Mouse (Mus musculus) lung, postnatal 25 days (tissue): ENCODE data around the gene Srrm1.
"Not testable (repeated sequence)": the region's sequence is repeated elsewhere in the genome, so short reads cannot be mapped to it uniquely, and the experiment has no call there.

Experiments
- DNase-seq: peaks from one replicate; pipeline ENCODE4 v3.0.0; 2022; ENCODE audit warnings: low spot score

The Srrm1 gene

DNA sequence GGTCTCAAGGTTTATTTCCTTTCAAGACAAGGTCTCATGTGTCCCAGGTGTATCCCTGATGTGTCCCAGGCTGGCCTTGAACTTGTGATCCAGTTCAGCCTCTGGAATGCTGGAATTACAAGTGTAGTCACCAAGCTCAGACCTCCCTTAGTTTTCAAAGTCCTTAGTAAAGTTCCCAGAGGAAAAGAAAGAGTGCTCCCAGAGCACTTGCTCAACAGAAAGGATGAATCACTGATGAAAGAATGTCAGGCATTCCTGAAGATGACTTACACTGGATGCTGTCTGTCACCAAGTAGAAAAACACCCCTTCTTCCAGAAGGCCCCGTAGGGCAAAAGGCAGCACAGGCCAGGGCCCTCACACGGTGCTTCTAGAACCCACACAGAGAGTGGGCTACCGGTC is 52.0 kb downstream of the Srrm1 start:
- no peak for DNase-seq

DNA sequence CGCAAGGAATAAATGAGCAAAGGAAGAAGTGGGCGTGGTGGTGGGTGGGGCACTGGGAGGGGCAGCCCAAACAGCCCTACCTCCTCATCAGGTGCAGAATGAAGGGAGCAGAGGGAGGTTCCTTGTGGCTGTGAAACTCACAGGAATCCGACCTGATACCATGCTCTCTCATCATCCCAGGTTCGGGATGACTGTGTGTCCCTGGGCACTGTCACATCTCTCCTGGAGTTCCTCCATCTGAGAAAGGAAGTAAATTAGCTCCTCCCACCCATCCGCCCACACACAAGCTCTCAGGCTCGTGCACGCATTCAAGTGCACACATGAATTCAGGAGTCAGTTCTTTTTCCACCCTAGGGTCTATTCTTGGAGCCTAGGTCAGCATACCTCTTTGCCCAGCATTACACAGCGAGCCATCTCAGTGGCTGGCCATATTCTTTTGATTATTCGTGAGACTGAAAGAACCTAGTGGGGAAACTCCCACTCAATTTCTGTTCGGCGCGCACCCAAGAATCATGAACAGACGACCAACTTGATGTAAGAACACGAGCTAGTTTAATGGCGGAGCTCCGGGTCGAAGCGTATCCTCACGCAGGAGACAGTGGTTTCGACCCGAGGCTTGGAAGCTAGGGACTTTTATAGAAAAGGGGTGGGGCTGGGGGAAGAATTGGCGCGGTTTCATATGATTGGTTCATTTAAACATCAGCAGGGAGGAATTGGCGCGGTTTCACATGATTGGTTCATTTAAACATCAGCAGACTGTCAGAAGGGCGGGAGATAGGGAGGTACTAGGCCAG is 52.7 kb downstream of the Srrm1 start:
- DNase-seq = no peak

DNA sequence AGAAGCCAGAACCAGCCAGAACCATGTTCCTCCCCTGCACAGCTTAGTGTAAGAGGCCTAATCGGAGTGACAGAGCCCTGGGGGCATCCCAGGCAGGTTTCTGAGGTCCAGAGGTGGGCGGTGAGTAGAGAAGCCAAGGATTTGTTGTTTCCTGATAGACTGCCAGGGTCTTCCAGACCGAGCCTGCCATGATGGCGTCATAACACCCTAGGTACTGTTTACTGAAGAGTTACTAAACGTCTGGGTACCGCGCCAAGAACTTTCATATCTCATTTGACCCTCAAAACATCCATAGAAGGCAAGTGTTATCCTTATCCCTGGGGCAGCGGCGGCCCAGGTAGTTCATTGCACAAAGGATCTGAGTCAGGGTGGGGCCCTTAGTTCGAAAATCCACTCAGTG is 54.4 kb downstream of the Srrm1 start:
- DNase-seq = no peak

DNA sequence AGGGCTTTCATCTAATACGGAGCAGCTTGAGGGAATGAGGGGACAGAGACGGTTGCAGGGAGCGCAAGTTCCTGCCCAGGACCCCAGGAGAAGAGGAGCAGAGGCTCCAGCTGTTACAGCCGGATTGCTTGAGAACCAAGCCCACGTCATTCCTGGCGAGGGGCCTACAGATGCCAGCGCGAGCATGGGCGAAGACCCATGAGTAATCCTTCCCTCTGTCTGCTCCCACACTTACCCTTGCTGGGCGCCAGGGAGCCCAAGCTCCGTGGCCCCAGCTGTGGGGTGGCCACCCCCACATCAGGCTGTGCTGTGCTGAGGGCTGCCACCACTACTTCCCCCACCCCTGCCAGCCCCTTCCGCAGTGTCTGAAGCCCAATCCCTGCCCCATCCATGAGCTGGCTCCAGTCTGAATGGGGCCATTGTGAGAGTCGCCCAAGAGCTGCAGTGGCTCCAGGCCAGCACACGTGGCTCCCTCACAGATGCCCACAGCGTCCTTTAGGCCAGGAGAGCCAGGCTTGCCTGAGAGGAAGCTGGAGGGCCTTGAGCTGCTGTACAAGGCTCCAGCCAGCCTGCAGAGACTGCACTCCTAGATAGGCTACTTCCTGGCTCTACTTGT is 55.1 kb downstream of the Srrm1 start:
- DNase-seq = peak; percentile 63

DNA sequence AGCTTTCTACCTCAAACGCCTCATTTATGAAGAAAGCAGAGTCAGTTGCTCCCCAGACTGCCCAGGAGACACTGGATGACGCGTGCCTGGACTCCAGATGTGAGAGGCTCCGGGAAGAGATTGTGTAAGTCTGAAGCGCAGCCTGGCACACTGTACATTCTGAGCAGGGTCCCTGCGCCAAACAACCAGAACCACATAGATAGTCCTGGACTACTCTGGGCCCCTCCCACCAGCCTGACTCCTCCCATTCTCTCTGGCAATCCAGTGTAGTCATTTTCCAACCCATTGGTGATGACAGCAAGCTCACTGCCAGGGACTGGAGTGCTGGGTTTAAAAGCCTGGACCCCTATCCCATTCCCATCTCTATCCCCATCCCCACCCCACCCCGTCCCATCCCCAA is 56.0 kb downstream of the Srrm1 start:
- no peak for DNase-seq

DNA sequence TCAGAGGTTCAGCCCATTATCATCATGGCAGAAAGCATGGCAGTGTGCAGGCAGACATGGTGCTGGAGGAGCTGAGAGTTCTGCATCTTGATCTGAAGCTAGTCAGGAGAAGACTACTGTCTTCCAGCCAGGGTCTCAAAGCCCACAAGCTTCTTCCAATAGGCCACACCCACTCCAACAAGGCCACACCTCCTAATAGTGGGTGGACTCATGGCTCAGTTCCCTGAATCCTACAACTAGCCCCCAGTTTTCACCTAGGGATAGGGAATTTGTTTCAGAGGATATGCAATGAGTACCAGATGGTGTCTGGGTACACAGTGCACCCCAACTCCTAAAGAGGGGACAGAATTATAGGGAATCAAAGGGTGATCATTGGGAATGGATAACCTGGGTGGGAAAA is 56.6 kb downstream of the Srrm1 start:
- no peak for DNase-seq

DNA sequence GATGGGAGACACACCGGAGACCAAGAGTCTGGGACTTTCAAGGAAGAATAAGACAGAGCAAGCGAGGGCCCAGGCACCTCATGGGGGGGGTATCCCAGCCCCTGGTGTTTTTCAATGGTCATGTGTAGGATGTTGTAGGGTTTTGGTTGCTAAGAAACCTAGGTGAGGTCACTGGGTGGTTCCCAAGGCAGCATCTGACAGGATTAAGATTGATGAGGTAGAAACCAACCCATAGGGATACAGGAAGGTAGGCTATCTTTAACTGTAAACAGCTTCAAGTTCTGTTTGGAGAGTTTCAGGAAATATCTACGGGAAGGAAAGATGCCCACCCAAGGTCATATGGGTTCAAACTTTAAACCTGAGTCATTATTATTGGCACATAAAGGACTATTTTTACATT is 59.3 kb downstream of the Srrm1 start:
- DNase-seq = peak; percentile 79

DNA sequence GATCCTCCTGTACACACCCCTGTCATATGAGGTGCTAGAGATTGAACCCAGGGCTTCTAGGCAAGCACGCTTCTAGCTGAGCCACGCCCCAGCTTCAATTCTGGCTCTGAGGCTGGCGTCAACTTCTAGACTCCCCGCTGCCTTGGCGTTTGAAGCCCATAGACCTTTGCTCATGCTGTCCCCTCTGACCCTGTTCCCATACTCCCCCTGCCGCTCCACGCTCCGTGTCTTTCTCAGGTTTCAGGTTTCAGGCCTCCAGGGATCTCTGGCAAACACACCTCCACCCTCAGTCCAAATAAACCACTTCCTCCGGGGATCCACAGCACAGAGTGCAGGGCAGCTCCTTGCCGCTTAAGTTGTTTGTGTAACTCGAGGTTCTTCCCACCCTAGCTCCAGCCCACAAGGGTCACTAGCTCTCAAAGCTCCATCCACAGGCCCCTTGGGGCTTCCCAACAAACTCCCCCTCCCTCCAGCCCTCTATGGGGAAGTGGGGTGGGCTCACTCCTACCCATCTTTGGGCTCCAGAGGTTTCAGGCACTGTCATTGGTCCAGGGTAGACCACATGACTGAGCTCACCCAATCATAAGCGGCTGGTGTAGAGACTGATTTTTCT is 60.5 kb downstream of the Srrm1 start:
- DNase-seq = peak; percentile 75

DNA sequence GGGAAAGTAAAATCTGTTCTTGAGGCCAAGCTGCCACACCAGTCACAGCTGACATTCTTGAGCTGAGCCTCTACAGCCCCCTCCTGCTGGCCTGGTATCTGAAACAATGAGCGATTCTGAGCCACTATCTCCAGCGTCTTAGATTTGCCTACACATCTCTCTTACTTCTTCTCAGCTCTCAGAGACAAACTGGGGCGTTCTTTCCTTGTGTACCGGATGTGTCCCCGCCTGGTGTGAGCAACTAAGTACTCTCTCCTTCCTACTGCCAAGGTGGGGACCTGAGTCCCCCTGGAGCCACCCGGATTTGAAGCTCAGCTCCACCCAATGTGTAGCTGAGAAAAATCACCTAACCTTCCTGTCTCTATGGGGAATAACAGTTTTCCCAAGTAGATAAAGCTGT is 61.3 kb downstream of the Srrm1 start:
- DNase-seq = peak; percentile 44

DNA sequence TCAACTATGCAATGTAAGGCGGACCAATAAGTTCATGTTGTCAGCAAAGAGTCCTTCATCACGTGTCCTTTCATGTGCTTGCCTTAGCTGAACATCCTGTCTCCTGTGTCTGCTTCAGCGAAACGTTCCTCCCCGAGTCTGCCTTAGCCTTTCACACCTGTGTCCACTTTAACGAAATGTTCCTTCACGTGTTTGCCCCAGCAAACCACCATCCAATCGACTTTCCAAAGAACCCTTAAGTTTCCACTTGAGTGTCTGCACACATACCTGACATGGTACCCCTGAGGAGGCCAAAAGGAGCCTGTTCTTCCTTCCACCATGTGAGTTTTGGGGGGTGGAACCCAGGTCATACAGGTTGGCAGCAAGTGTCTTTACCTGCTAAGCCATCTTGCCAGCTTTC is 61.9 kb downstream of the Srrm1 start:
- peak; percentile 60 for DNase-seq

DNA sequence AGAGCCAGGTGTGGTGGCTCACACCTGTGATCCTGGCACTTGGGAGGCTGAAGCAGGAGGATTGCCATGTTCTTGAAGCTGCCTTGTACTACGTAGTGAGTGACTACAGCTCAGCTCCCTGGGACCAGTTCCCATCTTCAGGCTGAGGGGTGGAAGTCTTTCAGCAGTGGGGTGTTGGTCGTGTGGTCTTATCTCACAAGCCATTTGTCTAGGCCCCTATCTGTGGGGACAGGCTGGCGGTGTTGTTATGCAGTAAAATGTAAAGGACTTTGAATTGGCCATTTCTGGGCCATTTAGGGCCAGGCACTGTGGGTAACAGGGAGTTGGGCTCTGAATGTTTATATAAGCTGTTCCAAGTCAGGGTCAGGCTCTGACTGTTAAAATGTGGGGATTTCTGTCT is 65.1 kb downstream of the Srrm1 start:
- no peak for DNase-seq

DNA sequence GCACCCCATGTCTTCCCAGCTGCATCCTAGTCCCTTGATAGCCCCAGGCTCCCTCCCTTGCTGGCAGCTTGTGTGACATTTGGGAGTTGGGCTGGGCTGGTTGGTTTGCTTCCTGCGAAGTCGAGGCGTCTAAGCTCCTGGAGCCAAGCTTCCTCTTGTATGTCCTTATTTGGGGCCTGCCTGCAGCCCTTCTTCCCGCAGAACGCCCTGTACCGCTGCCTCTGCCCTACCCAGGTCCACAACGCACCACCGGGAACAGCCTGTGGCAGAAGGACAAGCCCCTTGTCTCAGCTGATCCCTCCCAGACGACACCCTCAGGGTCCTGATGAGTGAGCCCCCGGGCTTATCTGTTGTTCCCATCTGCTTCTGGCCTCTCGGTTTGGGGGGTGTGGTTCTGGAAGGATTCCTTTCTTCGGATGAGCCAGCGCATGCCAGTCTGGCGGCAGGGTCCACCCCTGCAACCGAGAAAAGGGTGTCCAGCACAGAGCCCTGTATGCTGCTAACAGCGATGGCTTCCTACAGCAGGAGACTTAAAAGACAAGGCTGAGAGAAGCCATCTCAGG is 66.2 kb downstream of the Srrm1 start:
- peak; percentile 89 for DNase-seq

DNA sequence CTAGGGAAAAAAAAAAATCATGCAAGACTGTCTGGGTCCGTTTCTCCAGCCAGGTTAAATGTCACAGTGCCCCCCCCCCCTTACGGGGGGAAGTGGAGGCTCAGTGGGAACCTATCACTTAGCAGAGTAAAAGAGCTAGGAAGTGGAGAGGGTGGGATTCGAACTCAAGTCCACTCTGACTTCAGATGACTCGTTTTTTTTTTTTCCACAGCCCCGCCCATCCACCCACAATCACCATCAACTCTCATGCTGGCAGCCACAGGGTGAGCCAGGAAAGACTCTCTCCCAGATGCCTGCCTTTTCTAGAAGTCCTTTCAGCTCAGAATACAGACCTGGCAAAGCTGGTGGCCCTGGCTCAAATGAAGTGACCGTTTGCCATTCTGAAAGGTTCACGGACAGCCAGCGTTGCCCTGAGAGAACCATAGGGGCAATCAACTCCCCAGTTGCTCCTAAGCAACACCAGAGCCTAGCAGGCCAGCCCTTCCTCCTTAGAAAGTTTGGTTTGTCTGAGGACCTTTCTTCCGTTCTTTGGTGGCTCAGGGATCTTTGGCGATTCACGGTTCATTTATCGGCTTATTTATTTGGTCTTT is 67.0 kb downstream of the Srrm1 start:
- DNase-seq = no peak

DNA sequence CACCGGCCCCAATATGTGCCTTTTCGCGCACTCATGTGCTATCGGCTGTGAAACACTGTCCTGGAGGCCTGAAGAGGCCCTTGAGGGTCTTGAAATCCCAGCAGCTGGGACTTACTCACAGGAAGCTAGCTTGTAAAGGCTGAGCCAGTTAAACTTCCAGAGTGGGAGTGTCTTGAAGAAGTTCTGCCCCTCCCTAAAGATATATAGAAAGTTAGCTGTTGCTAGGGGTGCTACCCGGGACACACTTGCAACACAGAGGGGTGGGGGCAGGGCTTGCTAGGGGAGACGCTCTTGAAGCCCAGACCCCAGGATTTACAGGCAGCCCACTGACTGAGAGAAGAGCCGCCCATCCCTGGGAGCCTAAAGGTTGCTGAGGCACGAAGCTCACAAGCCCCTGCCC is 67.7 kb downstream of the Srrm1 start:
- DNase-seq = no peak

DNA sequence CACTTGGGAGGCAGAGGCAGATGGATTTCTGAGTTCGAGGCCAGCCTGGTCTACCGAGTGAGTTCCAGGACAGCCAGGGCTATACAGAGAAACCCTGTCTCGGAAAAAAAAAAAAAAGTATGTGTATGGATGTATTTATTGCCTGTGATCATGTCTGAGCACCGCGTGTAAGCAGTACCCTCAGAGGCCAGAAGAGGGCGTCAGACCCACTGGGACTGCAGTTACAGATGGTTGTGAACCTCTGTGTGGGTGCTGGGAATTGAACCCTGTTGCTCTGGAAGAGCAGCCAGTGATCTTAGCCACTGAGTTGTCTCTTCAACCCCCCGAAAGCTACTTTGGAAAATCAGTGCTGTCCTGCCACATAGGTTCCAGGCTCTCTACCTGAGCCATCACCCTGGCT is 69.2 kb downstream of the Srrm1 start:
- DNase-seq = no peak

DNA sequence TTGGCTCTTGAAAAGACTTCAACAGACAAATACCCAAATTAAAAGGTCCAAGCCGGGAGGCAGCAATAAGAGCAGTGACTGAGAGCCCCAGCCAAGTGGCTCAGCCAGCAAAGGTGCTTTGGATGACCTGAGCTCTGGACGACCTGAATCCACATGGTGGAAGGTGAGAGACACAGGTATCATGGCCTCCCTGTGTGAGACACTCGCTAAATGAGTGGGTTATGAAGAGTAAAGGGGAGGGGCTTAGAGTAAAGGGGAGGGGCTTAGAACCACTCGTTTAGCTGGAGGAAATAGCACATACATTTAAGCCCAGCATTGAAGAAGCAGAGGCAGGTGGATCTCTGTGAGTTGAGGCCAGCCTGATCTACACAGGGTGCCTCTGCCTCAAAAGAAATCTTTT is 69.7 kb downstream of the Srrm1 start:
- no peak for DNase-seq

DNA sequence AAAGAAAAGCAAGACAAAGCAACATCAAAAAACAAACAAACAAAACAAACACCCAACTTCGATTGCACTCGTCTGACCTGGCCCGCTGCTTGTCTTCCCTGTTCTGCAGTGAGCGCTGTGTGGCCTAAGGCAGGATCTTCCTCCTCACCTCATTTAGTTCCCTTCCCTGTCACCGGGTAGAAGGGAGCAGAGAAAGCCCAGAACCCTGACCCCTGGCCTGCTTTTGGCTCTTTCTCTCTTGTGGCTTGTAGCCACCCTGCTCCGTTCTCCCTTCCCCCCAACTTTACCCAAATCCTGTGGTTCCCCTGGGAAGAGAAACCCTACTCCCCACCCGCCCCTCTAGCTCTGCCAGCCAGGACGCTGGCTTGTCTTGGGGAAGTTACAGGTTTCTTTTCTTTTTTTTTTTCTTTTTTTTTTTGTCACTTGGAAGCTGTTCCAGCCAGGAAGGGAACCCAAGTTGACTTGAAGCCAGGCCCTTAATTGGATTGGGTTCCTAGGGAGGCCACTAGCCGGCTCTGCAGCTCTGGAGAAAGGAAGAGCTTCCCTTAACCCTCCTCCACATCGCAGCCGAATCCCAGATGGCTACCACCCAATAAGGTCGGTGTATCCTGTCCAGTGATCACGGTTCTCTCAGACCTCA is 70.3 kb downstream of the Srrm1 start:
- DNase-seq = peak; percentile 69

DNA sequence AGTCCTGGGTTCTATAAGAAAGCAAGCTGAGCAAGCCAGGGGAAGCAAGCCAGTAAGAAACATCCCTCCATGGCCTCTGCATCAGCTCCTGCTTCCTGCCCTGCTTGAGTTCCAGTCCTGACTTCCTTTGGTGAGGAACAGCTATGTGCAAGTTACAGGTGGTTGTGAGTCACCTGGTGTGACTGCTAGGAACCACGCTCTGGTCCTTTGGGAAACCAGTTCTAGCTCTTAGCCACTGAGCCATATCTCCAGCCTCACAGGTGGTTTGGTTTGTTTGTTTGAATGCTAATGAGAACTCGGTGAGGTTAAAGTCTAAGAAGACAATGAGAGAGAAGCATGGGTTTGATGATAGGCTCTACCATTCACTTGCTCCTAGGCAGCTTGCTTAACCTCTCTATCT is 73.1 kb downstream of the Srrm1 start:
- DNase-seq = not testable (repeated sequence)

DNA sequence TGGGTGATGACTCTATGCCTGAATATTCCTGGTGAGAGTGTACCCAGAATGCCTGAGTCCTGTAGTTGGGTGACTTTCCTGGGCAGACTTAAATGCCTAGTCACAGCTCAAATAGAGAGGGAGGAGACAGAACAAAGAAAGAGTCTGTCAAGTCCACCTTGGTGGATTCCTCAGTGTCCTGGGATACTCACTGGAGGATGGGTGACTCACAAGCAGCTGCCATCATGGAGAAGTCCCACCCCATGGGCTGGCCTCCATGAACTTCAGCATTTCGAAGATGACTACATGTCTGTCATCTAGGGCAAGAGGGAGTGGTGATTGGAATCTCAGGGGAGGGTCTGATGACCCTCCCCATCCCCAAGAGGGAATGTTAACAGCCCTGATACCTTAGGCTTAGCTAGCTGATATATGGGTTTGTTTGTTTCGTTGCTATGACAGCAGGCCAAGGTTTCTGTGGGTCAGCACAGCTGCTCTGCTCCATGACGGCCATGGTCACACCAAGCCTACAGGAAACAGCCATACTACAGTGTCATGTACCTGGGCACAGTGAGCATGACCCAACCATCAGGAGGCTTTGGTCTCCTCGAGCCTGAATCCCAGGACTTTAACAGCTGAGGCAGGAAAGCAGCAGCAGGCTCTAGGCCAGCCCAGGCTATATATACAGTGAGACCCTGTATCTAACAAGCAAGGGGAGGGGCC is 76.3 kb downstream of the Srrm1 start:
- no peak for DNase-seq

DNA sequence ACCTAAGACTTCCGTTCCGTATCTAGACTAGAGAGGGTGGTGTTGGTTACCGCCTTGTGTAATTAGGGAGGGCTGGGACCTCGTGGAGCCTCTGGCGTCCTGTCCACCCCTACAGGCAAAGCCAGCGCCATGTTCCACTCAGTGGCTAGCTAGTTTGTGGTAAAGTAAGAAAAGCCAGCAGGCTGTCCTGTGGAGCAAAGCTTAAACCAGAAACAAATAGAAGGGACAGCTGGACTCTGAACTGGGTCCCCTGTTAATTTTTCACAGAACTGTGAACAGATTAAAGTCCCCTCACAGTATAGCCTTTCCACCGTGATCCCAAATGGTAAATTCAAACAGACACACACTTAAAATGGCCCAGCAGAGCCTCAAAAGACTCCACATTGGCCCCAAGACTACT is 78.4 kb downstream of the Srrm1 start:
- DNase-seq = no peak

DNA sequence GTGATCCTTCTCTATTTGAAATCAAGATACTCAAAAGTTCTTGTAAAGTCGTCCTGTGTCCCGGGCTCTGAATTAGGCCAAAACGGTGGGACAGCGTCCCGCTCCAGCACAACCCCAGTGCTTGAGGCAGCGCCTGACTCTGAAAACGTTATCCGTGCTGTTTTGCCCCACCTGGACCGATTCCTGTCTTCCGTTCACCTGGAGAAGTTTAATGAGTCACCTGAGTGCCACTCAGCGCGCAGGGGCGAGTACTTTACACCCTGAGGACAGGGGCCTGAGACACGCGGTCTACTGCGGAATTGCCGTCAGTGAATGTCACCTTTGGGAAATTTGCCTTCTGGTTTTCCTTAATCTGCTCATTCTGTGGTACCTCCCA is 79.8 kb downstream of the Srrm1 start:
- DNase-seq = peak; percentile 70
